Mouse (Mus musculus) hindbrain, embryonic 14.5 days (tissue): ENCODE results near the gene Rpia. TPM values are rescaled to one million over a fixed set of nuclear protein-coding genes. Genes with fewer than 3 reads are reported as not detected.

Experiments used
- ATAC-seq: fragments of 200-750 bp; cut with Nextera tagmentation; 2 replicates; pipeline ENCODE4 v1.8.0; 2017; ENCODE audit warnings: moderate number of reproducible peaks, mild to moderate bottlenecking, moderate TSS enrichment, moderate library complexity; ENCODE audit not compliant: low FRiP score
- DNase-seq: peaks from one replicate; pipeline ENCODE4 v3.0.0-alpha.2; 2015; ENCODE audit warnings: low spot score
- H3K27ac ChIP-seq: fragments of 300-500 bp; sonication (generic); 2 replicates; pipeline ENCODE4 v1.5.1; 2014; ENCODE audit warnings: mild to moderate bottlenecking, moderate library complexity
- H3K27me3 ChIP-seq: fragments of 300-500 bp; sonication (generic); 2 replicates; pipeline ENCODE4 v1.6.1; 2014; ENCODE audit warnings: mild to moderate bottlenecking, low read length, mixed read lengths; ENCODE audit not compliant: control insufficient read depth, insufficient read depth
- H3K36me3 ChIP-seq: fragments of 300-500 bp; sonication (generic); replicated peaks from 2 replicates; pipeline ENCODE4 v1.6.1; 2014; ENCODE audit not compliant: control insufficient read depth, insufficient read depth
- H3K4me1 ChIP-seq: fragments of 300-500 bp; sonication (generic); replicated peaks from 2 replicates; pipeline ENCODE4 v1.6.1; 2014; ENCODE audit warnings: antibody characterized with exemption, low read length, mixed read lengths; ENCODE audit not compliant: control insufficient read depth, insufficient read depth
- H3K4me2 ChIP-seq: fragments of 300-500 bp; sonication (generic); replicated peaks from 2 replicates; pipeline ENCODE4 v1.6.1; 2014; ENCODE audit warnings: mild to moderate bottlenecking, moderate library complexity
- H3K4me3 ChIP-seq: fragments of 300-500 bp; sonication (generic); replicated peaks from 2 replicates; pipeline ENCODE4 v1.5.1; 2014; ENCODE audit warnings: mild to moderate bottlenecking, low read length
- H3K9ac ChIP-seq: fragments of 300-500 bp; sonication (generic); 2 replicates; pipeline ENCODE4 v1.6.1; 2014
- H3K9me3 ChIP-seq: fragments of 300-500 bp; sonication (generic); 2 replicates; pipeline ENCODE4 v1.6.1; 2016; ENCODE audit warnings: low read length; ENCODE audit not compliant: control insufficient read depth
- WGBS: fragments of 180-500 bp; shearing (Covaris S2); extraction: QIAGEN DNeasy Blood & Tissue Kit; methylation state at CpG from one replicate; pipeline ENCODE4 v1.1.7; 2014; 5-methylcytosine and 5-hydroxymethylcytosine counted together
- polyA plus RNA-seq: library from polyadenylated mRNA; unstranded; fragments of >200 nt; fragmentation: Nextera tagmentation; extraction: Ambion mirVana; gene quantifications from 2 replicates; pipeline ENCODE4 v1.2.1, GENCODE M21; 2014

Rpia gene
- polyA plus RNA-seq, 1 experiment from 2014 or later: 2.9 TPM

DNA sequence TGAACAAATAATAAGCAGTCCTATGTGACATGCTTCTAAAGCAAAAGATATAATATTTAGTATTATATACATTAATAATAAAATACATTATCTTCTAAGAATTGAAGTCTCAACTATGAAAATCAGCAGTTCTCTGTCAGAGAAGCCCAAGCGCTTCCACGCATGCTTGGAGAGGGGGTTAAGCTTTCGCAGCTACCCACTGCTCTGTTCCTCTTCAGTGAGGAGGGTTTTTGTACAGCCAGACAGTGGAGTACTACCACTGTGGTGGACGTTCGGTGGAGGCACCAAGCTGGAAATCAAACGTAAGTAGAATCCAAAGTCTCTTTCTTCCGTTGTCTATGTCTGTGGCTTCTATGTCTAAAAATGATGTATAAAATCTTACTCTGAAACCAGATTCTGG, 69.7 kb downstream of the Rpia start:
- Histone ChIP-seq H3K9me3 (no peaks in the 10 kb centered on the region), H3K36me3 (no peaks in the 10 kb centered on the region), H3K27me3 (no peaks in the 10 kb centered on the region), H3K9ac (no peak overlapping the region), H3K4me2 (no peak overlapping the region), H3K27ac (no peak overlapping the region), H3K4me1 (no peaks in the 10 kb centered on the region), H3K4me3 (no peak overlapping the region)
- WGBS: 92% methylated on average over 7 of the region's 7 CpGs
- ATAC-seq (no peak), DNase-seq (no peak)

DNA sequence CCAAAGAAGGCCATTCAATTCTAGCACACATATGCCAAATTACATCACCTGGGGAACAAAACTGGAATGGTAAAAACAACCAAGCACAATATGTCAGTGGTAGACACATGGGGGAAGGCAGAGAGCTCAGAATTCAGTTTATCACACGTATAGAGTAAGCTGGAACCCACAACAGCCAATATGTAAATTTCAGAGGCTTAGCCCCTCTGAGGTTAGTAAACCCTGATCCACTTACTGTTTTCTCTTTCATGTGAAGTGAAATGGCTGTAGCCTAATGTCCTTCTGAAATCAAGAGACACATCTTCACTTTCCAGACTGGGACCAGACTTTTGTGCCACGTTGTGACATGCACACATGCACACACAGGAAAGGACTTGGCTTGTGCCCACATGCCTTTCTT, 73.3 kb downstream of the Rpia start:
- no peak for DNase-seq
- no peak overlapping the region for H3K4me2 ChIP-seq
- no peak overlapping the region for H3K4me3 ChIP-seq
- ATAC-seq: no peak
- H3K4me1 ChIP-seq: no peaks in the 10 kb centered on the region
- H3K9ac ChIP-seq: no peak overlapping the region
- H3K9me3 ChIP-seq: no peaks in the 10 kb centered on the region
- no peaks in the 10 kb centered on the region for H3K27me3 ChIP-seq
- no peaks in the 10 kb centered on the region for H3K36me3 ChIP-seq
- 62% methylated on average over 2 of the region's 2 CpGs for WGBS
- no peak overlapping the region for H3K27ac ChIP-seq

DNA sequence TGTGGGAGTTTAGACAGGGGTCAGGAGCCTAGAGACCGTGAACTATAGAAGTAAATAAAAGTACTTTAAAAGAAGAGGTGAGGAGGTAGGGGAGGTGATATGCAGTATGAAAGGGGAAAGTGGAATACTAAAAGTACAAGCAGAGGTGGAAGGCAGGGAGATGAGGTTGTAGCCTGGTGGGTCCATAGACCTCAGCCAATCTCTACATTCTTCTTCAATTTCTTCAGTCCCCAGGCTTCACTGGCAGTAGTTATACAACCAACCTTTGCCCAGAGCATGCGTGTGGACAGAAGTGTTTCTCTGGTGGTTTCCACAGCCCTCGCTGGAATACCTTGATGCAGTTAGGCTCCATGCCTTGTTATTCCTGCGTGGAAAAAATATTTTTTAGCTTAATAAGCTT, 73.9 kb downstream of the Rpia start:
- ATAC-seq: no peak
- Histone ChIP-seq H3K4me2 (no peak overlapping the region), H3K9me3 (no peaks in the 10 kb centered on the region), H3K36me3 (no peaks in the 10 kb centered on the region), H3K27me3 (no peaks in the 10 kb centered on the region), H3K4me3 (no peak overlapping the region), H3K27ac (no peak overlapping the region), H3K4me1 (no peaks in the 10 kb centered on the region), H3K9ac (no peak overlapping the region)
- no peak for DNase-seq
- WGBS: 90% methylated on average over 4 of the region's 4 CpGs

GRCm38 (mm10) chr6:70716701-70717393, 75.2 kb downstream of the Rpia start:
- Histone ChIP-seq H3K9ac (no peak overlapping the region), H3K4me3 (no peak overlapping the region), H3K4me2 (no peak overlapping the region), H3K36me3 (no peaks in the 10 kb centered on the region), H3K27ac (no peak overlapping the region), H3K9me3 (no peaks in the 10 kb centered on the region), H3K4me1 (no peaks in the 10 kb centered on the region), H3K27me3 (no peaks in the 10 kb centered on the region)
- WGBS: 82% methylated on average over 12 of the region's 12 CpGs
- DNase-seq (no peak), ATAC-seq (no peak)

Other genes with a start within 250 kb of the Rpia start
- gene Eif2ak3, start 52.3 kb upstream of the Rpia start, polyA plus RNA-seq: 13.0 and 13.3 TPM in 2 replicates
- gene Tex37, start 126.7 kb upstream of the Rpia start, polyA plus RNA-seq: not detected in 2 replicates
- not detected in 2 replicates for gene Foxi3, start 164.3 kb upstream of the Rpia start, polyA plus RNA-seq